Mouse (Mus musculus) megakaryocyte, embryonic 14.5 days (primary cell): ENCODE measurements around the gene Crk.

ENCODE experiments used
- FLI1 ChIP-seq: IDR thresholded peaks from 2 replicates; pipeline ENCODE4 v1.6.1; 2012; ENCODE audit warnings: low read length, inconsistent platforms, mixed read lengths
- GATA1 ChIP-seq: IDR thresholded peaks from 3 replicates; pipeline ENCODE4 v1.6.1; 2012; ENCODE audit warnings: mixed read lengths, low read length, inconsistent platforms, borderline replicate concordance

DNA sequence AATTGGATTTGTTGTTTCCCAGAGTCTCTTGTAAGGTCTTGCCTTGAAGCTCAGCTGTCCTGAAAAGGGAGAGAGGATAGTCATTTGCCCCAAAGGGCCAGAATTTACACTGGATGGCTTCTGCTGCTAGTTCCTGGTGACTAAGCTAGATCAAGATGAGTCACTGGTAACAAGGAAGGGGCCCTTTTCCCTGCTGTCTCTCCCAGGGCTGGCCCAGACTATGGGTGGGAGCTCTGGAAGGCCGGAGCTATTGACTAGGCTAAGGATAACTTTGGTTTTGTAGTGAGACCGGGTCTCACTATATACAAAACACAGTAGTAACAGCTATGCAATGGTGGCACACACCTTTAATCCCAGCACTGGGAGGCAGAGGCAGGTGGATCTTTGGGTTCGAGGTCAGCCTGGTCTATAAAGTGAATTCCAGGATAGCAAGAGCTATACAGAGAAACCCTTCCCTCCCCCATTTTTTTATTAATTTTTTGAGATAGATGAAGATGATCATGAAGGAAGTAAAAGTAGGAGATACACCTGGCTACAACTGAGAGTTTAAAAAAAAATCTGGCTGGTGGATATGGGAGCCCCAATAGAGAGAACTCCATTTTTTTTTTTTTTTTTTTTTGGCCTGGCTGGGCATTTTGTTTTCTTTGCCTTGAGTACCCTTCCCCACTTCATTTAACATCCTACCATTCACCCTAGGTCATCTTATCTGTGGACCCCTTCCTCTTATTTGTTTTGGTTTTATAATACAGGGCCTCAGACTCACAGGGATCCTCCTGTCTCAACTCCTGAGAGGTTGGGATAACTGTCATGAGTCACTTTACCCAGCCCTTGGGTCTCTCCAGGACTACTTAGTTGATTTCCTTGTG, 945 bp upstream of the Crk start:
- TF ChIP-seq GATA1 (no peak), FLI1 (no peak)
